Mouse (Mus musculus): ENCODE data around the gene Gm5662.

DNA sequence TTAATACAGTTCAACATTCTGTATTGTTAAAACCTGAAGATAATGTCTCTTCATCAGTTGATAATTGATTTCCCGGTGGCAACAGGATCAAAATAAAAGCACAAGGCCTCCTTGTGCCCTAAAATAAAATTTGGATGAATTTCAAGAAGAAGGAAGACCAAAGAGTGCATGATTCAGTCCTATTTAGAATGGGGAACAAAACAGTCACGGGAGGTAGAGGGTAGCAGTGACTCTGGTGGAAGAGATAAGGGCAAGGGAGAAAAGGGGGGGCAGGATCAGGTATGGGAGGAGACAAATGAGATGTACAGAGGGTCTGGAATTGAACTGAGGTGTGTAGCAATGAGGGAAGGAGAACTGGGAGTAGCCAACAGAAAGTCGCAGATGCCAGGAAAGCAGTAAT is 40.3 kb upstream of the Gm5662 start:
- no peak for TF ChIP-seq E2F4 (IDR thresholded peaks at IDR 0.05; ENCODE audit: insufficient read depth)
- TF ChIP-seq POLR2A (IDR thresholded peaks at IDR 0.05; ENCODE audit: insufficient read length, low read depth): no peak
- no peak for TF ChIP-seq MYOD1 (IDR thresholded peaks at IDR 0.05; ENCODE audit: control insufficient read depth in 1 of 3, insufficient read length in 2 of 3, low read depth in 2 of 3)
- no peak for TF ChIP-seq USF1 (IDR thresholded peaks at IDR 0.05; ENCODE audit: low read depth)
- no peak for TF ChIP-seq POLR2AphosphoS2 (IDR thresholded peaks at IDR 0.05; ENCODE audit: insufficient read length, low read depth)
- TF ChIP-seq MAX (IDR thresholded peaks at IDR 0.05; ENCODE audit: low read depth): no peak
- no peak for TF ChIP-seq CEBPB (IDR thresholded peaks at IDR 0.05; ENCODE audit: insufficient read depth, poor library complexity, severe bottlenecking)
- no peak for TF ChIP-seq SRF (IDR thresholded peaks at IDR 0.05; ENCODE audit: control insufficient read depth, insufficient read length, low read depth)
- no peak for TF ChIP-seq TCF12 (IDR thresholded peaks at IDR 0.05; ENCODE audit: insufficient read depth, poor library complexity, severe bottlenecking)
- no peak for TF ChIP-seq REST (IDR thresholded peaks at IDR 0.05; ENCODE audit: insufficient read depth, insufficient read length)
- no peak for TF ChIP-seq MYOG (IDR thresholded peaks at IDR 0.05; ENCODE audit: control insufficient read depth in 1 of 3, insufficient read depth in 1 of 3, insufficient read length in 2 of 3, low read depth in 2 of 3)
